Mouse (Mus musculus) left cerebral cortex, postnatal 10 days (tissue): ENCODE data around the gene Olfr548-ps1. TPM values are rescaled to one million over a fixed set of nuclear protein-coding genes. Genes with fewer than 3 reads are reported as not detected.
"Not testable (repeated sequence)": the region's sequence is repeated elsewhere in the genome, so short reads cannot be mapped to it uniquely, and the experiment has no call there.

Experiments used
- DNase-seq, 2 experiments: peaks; one replicate each; pipeline ENCODE4 v3.0.0; 2021 to 2022; ENCODE audit warnings: low spot score in 2 of 2, mixed read lengths in 1 of 2; ENCODE audit errors: extremely low spot score in 1 of 2
- intact Hi-C: fragments of 180-260 bp; cut with DNase I; formaldehyde crosslinking; loops from one replicate; pipeline ENCODE4 v1.15.1; 2025
- total RNA-seq, 2 experiments: library from RNA; stranded (reverse); gene quantifications; 2 replicates each; pipeline ENCODE4 v1.2.3; 2021

Gene Olfr548-ps1
- not detected for total RNA-seq

DNA sequence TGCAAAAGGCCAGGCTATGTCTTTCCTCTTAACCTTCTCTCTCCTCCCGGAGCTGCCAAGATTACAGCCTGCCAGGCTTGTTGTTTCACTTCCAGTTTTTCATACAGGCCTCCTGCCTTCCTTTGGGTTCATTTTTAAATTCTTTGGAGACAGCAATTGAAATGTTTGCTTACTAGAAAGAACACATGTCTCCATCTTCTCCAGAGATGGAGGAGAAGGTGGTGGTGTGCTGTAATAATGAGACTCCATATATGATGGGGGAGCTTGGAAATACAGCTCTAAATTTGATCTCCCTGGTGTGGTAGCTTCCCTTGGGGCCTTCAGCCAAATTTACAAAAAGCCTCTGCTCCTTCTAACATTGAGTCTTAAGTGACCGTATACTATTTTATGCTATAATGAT, at the start of gene Olfr548-ps1:
Gene Olfr548-ps1 (plus strand): TSS at position 301 of the 400 bp plus-strand sequence.
- no peak for DNase-seq
- intact Hi-C loops = no loop called here

DNA sequence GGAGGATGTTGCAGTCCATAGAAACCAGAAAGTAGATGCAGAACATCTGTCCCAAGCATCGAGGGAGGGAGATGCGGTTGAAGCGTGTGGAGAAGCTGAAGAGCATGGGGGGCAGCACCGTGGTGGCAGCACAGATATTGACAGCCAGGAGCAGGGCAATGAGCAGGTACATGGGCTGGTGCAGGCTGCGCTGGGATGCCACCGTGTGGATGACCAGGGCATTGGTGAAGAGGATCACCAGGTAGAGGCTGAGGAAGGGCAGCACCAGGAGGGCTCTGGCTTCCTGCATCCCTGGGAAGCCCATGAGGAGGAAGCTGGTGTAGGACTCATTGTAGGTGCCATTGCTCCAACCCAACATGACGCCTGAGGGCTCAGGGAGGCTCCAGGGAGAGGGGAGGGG, 46.3 kb upstream of the Olfr548-ps1 start:
- intact Hi-C loops, DNase-seq: not testable (repeated sequence)

DNA sequence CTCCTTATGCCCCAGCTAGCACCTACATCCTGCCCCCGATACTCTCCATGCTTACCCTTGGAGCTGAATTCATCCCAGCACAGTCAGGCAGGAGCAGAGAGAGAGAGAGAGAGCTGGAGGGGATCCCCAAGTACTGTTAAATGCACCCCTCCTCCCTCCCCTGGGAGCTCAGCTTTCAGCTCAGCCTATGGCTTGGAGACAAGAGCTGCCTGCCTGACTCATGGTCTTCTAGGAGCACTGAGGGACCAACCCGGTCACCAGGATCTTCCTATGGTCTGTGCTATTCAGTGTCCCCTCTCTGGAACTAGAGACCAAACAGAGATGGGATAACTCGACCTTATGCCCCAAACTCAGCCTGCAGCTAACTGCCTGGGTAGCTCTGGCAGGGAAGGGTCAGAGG, 41.2 kb upstream of the Olfr548-ps1 start, which contains the start of gene Olfr545:
Gene Olfr545 (minus strand): TSS at position 101 of the 400 bp plus-strand sequence.
- no peak for DNase-seq
- intact Hi-C loops = no loop called here

DNA sequence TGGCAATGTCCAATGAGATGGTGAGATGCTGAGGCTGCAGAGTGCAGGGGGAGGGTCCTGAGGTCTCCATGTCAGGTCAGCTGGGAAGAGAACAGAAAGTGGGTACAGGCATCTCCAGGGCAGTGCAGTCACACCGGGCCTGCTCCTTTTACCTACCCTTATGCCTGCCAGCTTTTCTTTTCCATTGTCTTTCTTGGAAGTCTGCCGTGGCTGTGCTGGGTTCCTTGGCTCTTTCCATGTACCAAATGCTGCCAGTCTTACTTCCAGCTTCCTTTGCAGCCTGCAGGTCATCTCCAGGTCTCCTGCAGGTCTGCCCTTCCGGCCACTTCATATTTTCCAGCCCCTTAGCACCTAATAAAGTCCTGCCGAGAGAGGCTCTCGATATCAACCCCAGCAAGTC, 38.7 kb upstream of the Olfr548-ps1 start:
- intact Hi-C loops = no loop called here
- DNase-seq = no peak

DNA sequence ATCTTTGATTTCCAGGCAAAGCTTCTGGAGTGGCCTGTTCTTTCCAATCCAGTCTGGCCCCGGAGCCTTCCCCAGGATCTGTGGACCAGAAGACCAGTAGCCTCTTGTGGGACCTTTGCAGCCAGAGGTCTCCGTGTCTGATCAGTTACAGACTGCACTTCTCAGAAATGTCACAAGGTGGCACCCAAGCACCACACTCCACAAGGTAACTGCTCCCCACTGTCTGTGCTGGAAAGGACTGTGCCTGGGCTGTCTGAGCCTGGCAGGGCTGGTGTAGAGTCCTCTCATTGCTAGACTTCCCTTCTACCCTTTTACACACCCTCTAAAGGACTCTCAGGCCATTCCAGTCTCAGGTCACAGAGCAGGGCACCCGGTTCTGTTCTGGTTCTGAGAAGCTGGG, 33.8 kb upstream of the Olfr548-ps1 start:
- intact Hi-C loops = loop anchor here (5.0 kb wide), 1 partner anchor 130 kb away; the partner anchor contains the start of gene Olfr554
- DNase-seq = peak; percentile 71 to 72

DNA sequence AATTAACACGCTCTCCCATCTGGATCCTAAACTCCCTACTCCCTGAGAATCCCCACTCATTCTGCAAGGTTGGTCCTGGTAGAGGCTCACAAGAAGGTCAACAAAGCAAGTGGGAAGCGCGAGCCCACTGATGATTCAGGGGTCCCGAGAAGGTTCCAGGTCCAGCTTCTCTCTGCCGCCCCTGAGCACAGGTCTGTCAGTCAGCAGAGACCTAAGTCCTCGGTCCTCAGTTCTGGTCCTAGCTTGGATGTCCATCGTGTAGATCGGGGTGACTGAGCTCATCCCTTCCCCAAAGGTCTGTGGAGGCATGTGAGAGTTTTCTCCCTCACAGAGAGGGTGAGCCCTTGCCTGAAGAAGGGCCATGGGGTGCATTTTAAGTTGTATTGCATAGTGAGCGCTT, 32.6 kb upstream of the Olfr548-ps1 start:
- intact Hi-C loops = loop anchor here (5.0 kb wide), 1 partner anchor 129 kb away; the partner anchor contains the start of gene Olfr554
- no peak for DNase-seq

DNA sequence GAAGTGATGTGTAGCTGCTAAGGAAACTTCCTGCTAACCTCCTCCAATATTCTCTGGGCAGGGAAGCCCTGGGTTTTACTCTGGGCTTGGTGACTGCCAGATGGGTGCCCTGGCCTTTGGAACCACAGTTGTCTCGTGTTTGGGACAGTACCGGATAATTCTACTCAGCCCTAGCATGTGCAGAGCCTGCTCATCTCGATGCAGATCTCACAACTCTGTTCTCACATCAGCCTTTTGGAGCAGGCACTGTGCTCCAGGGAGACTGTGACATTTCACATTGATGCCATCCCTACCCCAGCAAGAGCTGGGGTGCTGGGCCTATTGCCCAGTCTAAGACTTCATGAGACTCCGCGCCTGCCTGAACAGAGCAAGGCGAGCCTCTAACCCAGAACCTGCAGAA, 32.0 kb upstream of the Olfr548-ps1 start:
- DNase-seq = no peak
- intact Hi-C loops = loop anchor here (5.0 kb wide), 1 partner anchor 129 kb away; the partner anchor contains the start of gene Olfr554

DNA sequence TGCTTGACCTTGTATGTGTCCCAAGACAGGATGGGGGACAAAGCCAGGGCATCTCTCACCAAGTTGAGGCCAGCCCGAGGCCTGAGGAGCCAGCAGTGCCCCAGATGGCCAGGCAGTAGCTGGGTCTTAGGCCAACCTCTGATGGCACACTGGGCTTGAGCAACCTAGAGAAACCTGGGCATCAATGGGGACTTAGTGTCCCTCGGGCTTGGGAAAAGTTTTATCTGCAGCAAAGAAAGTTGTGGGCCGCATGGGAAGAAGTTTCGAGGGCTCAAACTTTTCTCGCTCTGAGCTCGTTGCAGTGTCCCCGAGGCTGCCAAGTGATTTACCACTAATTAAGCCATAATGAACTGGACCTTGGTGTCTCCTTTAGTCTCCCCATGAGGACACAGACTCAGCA, 31.0 kb upstream of the Olfr548-ps1 start:
- DNase-seq = no peak
- intact Hi-C loops = loop anchor here (5.0 to 10.0 kb wide), 5 partner anchors 128 to 1363 kb away; partner anchors contain the start of genes Olfr554, Olfr571, Olfr586 and Trim68

DNA sequence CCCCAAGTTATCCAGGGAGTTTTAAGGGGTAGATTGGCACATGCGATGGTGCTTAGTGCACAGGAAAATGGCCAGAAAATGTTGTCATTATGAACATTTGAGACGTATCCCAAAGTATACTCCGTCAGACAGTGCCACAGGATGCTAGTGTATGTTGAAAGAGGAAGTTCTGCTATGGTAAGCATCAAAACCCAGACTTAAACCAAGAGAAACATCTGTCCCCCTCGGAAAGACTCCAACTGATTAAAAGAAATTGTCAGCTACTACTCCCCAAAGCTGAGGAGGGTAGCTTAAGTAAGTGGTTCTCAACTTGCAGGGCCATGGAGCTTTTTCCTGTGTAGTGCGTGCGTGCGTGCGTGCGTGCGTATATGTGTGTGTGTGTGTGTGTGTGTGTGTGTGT, 28.8 kb upstream of the Olfr548-ps1 start:
- intact Hi-C loops = loop anchor here (5.0 to 10.0 kb wide), 4 partner anchors 173 to 1360 kb away; partner anchors contain the start of genes Olfr571, Olfr586 and Trim68
- DNase-seq = no peak

DNA sequence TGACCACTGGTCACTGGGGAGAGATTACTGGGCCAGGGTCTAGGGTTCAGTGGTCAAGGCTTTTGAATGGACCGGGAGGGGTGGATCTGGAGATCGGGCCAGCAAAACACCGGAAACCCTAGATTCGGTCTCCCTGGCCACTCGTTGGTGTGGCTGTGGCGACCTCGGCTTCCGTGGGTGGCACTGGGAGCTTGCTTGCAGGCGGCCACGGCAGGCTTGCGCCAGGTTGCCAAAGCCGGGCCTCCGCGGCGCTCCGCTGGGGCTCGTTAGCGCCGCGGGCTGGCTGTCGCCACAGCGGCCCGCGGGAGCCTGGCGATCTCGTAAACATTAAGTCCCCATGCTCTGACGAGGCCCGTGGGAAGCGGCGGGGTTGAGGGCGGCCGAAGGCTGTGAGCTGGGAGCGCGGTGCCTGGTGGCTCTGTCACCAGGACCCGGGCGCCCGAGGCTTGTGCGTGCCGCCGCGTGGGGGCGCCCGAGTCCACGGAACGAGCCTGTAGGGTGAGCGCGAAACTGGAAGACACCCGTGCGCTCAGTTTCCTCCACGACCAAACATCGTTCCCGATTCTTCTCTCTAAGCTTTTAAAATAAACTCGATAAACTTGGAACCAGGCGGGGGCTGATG, 27.8 kb upstream of the Olfr548-ps1 start:
- DNase-seq = peak; percentile 75 to 90
- intact Hi-C loops = loop anchor here (5.0 to 10.0 kb wide), 4 partner anchors 172 to 1359 kb away; partner anchors contain the start of genes Olfr571, Olfr586 and Trim68

DNA sequence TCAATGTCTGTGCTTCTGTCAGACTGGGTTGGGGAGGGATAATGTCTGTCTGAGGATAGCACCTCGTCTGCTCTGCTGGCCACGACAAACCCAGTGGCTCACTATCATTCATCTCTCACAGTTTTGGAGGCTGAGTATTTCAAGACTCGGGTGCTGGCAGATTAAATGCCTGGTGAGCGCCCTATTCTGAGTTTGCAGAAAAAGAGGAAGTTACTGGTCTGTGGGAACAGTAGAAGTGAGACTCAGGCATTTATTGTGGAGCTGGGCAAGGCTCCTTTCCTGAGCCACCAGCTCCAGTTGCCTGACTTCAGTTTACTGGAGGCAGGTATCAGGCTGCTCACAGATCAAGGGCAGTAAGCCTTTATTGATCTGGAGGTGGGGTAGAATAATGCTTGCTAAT, 26.6 kb upstream of the Olfr548-ps1 start:
- DNase-seq = no peak
- intact Hi-C loops = loop anchor here (5.0 to 10.0 kb wide), 4 partner anchors 171 to 1358 kb away; partner anchors contain the start of genes Olfr571, Olfr586 and Trim68

DNA sequence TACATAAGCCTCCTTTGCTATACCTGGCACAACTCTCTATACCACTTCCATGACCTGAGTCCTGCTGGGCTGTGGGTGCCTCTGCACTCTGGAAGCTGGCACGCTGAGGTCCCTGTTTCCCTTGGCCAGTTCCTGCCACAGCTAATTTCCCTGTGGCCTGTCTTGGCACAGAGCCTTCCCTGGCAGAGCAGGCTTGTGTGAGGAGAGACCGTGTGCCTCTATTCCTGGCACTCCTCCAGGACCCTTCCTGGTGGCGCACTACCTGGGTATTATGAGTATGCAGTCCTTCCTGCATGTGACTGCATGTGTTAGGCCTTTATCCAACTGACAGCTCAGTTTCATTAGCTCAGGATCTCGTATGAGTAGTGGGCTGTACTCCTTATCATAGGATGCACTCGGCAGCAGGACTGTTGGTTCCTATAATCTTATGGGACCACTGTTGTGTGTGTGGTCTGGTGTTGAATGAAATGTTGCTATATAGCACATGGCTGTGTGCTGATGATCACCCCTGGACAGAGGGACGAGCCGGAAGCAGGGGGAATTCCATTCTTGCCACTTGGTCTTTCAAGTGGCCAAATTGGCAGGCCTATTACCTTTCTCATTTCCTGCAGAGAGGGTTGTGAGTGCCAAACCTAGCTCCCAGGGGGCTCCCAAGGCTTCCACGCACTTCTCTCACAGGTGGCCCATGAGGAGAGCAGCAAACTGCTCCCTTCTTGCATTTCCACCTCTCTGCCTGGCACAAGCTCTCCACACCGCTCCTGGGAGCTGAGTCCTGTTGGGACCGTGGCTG, 24.2 kb upstream of the Olfr548-ps1 start:
- intact Hi-C loops = loop anchor here (10.0 kb wide), 2 partner anchors 168 to 608 kb away; partner anchors contain the start of genes Olfr586 and Trim68

DNA sequence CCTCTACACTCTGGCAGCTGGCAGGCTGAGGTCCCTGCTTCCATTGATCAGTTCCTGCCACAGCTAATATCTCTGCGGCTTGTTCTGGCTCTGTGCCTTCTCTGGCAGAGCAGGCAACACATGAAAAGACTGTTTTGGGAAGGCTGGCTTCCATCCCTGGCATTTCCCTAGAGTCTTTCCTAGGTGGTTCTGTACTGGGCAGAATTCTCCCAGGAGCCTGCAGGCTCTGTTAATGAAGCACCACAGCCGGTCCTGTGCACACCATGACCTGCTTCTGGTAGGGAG, 23.7 kb upstream of the Olfr548-ps1 start:
- intact Hi-C loops = loop anchor here (10.0 kb wide), 2 partner anchors 168 to 608 kb away; partner anchors contain the start of genes Olfr586 and Trim68
- DNase-seq = peak in 1 of 2 experiments; percentile 11

More for the DNA sequence above, 24.2 kb upstream of the Olfr548-ps1 start:
- peak in 1 of 2 experiments; percentile 37 for DNase-seq

DNA sequence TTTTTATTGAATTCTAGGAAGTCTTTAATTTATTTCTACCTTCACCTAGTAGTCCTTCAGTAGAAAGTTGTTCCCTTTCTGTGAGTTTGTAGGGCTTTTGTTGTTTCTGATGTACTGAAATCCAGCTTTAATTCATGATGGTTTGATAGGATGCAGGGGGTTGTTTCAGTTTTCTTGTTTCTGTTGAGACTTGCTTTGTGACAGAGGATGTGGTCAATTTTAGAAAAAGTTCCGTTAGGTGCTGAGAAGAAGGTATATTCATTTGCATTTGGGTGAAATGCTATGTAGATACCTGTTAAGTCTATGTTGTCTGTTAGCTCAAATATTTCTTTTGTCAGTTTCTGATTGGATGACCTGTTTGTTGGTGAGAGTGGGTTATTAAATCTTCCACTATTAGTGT, 11.6 kb upstream of the Olfr548-ps1 start:
- intact Hi-C loops = no loop called here
- no peak for DNase-seq

DNA sequence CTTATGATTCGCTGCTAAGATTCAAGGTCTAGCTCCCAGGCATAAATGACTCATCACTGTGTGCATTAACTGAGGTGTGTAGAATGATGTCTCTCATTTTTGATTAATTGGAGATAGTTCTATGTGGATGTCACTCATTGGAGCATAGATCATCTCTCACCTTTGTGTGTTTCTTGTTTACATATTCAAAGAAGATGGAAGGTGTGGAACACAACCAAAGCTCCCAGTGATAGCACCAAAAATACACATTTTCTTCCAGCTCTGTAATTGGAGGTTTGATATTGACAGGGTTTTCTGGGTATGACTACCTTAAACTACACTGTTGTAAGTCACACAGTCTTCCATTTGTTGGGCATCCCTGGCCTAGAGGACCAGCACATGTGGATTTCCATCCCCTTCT, 6.2 kb upstream of the Olfr548-ps1 start, which contains the start of gene Olfr547:
Gene Olfr547 (plus strand): TSS at position 301 of the 400 bp plus-strand sequence.
- intact Hi-C loops = no loop called here
- no peak for DNase-seq

DNA sequence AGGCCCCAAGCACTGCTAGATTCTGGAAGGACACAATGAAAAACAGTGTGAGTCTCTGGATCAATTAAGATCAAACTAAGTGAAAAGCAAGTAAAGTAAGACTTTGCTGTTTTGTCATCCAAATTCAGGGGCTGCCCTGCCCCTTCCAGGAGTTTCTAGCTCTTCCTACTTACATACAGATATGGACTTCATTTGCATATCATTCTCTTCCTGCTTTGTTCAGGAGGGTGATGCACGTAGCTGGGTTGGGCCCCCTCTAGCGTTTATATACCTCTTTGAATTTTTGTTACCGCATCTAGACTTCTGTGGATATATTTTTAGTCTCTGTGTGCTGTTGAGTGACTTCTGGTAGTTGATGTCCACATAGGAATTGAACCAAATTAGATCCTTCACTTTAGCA, 555 bp downstream of the Olfr548-ps1 start:
- intact Hi-C loops = no loop called here
- DNase-seq = no peak

DNA sequence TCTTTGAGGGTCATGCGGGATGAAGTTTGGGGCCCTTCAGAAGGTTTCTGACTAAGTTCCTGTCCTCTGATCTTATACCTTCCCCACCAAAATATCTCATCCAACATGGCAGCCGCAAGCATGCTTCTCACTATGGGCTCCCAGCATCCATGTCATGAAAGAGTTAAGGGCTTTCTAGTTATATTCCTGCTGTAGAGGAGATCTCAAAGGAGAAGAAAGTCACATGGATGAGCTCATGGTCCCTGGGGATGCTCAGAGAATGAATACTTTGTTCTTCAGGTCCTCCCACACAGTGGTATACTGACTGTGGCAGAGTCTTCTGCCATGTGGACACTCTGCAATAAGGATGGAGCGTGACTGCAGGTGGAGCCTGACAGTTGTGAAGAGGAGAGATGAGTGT, 8.9 kb downstream of the Olfr548-ps1 start, which contains the start of gene Olfr549:
Gene Olfr549 (plus strand): TSS at position 301 of the 400 bp plus-strand sequence.
- intact Hi-C loops = no loop called here
- DNase-seq = no peak

DNA sequence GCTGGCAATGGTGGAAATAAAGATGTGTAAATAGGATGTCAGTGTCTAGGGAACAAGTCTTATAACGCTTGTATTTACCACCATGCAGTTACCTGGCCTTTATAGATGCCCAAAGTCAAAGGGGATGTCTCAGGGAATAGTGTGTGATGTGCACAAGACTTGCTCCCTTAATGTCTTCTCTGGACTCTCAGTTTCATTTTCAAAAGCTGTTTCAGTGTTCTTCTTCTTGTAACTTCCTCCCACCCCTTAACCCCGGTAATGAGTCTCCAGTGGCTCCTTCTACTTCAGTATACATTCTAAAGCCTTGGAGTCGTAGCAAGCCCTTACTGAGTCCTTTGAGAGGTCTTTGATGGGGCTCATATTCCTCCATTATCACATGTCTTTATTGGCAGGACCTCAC, 12.6 kb downstream of the Olfr548-ps1 start:
- intact Hi-C loops = no loop called here

More for the DNA sequence above, 12.6 kb downstream of the Olfr548-ps1 start:
- no peak for DNase-seq
